Mouse (Mus musculus) right cerebral cortex, adult 2 months (tissue): ENCODE data around the gene Igdcc4.

ENCODE experiments used
- DNase-seq, 2 experiments: peaks; one replicate each; pipeline ENCODE4 v3.0.0; 2021 to 2022; ENCODE audit warnings: low spot score in 2 of 2

Igdcc4 gene

GRCm38 (mm10) chr9:65157631-65158030, 56.3 kb downstream of the Igdcc4 start:
- no peak for DNase-seq

- no peak for DNase-seq
Observed at GRCm38 (mm10) chr9:65161188-65161587, 59.9 kb downstream of the Igdcc4 start.

- DNase-seq = no peak
Observed at GRCm38 (mm10) chr9:65161881-65162280, 60.6 kb downstream of the Igdcc4 start.

- peak; percentile 33 to 49 for DNase-seq
Observed at GRCm38 (mm10) chr9:65162711-65163639, 61.7 kb downstream of the Igdcc4 start.

- DNase-seq = no peak
Observed at GRCm38 (mm10) chr9:65164870-65165269, 63.6 kb downstream of the Igdcc4 start.

GRCm38 (mm10) chr9:65166386-65166785, 65.1 kb downstream of the Igdcc4 start:
- DNase-seq = no peak

GRCm38 (mm10) chr9:65168534-65168933, 67.2 kb downstream of the Igdcc4 start:
- DNase-seq = no peak

- no peak for DNase-seq
Observed at GRCm38 (mm10) chr9:65168952-65169351, 67.7 kb downstream of the Igdcc4 start.

GRCm38 (mm10) chr9:65172654-65173053, 71.4 kb downstream of the Igdcc4 start:
- DNase-seq = no peak

- no peak for DNase-seq
Observed at GRCm38 (mm10) chr9:65175234-65175938, 74.1 kb downstream of the Igdcc4 start.

GRCm38 (mm10) chr9:65175939-65176871, 74.9 kb downstream of the Igdcc4 start:
- no peak for DNase-seq

- DNase-seq = no peak
Observed at GRCm38 (mm10) chr9:65177497-65177896, 76.2 kb downstream of the Igdcc4 start.

GRCm38 (mm10) chr9:65177912-65178311, 76.6 kb downstream of the Igdcc4 start:
- no peak for DNase-seq

- DNase-seq = no peak
Observed at GRCm38 (mm10) chr9:65178336-65179213, 77.3 kb downstream of the Igdcc4 start.

- DNase-seq = no peak
Observed at GRCm38 (mm10) chr9:65179817-65180624, 78.7 kb downstream of the Igdcc4 start.
